Mouse (Mus musculus) bone marrow macrophage, adult 2 months (primary cell): ENCODE data around the gene Slc28a1.

ENCODE experiments used
- CTCF ChIP-seq: IDR thresholded peaks from 2 replicates; pipeline ENCODE4 v1.5.1; 2012; ENCODE audit warnings: low read depth, mild to moderate bottlenecking, low read length, moderate library complexity
- POLR2A ChIP-seq: IDR thresholded peaks from 2 replicates; pipeline ENCODE4 v1.6.1; 2012; ENCODE audit warnings: mild to moderate bottlenecking, low read depth, low read length, borderline replicate concordance

DNA sequence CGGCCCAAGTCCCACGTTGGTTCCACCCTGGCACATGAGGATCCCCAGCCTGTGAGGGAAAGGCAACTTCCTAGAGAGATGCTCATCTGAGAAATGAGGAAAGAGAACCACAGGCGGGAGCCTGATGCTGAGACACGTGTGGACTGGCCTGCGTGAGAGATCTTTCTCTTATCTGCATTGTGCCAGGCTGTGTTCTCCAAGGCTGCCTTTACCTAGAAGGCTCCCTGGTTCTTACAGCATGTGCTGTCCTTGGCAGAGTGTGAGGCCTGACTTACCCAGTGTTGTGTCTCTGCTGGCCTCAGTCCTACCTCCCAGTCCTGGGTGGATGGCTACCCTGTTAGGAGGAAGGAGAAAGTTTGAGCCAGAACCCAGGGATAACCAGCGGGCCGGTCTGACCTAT is 11.7 kb upstream of the Slc28a1 start:
- no peak for TF ChIP-seq CTCF
- TF ChIP-seq POLR2A = no peak
